Mouse (Mus musculus) spleen, adult 2 months (tissue): Measurements from ENCODE around the gene Nr2c2ap. TPM values are rescaled to one million over a fixed set of nuclear protein-coding genes. Genes with fewer than 3 reads are reported as not detected.
A peak's percentile ranks its signal among the peaks of the same experiment; 100 is the strongest.

Source experiments
- DNase-seq, 2 experiments: peaks; one replicate each; pipeline versions ENCODE4 v3.0.0 to v3.0.0-alpha.2; 2012 to 2021; ENCODE audit warnings: low spot score in 2 of 2, low read depth in 1 of 2
- H3K27ac ChIP-seq: fragments of 200-500 bp; 2 replicates; pipeline ENCODE4 v1.5.1; 2012; ENCODE audit warnings: low read length, inconsistent platforms; ENCODE audit not compliant: insufficient read depth
- H3K27me3 ChIP-seq: fragments of 200-500 bp; 2 replicates; pipeline ENCODE4 v1.6.1; 2012; ENCODE audit warnings: mild to moderate bottlenecking, moderate library complexity, low read length, inconsistent platforms; ENCODE audit not compliant: control insufficient read depth, insufficient read depth
- H3K36me3 ChIP-seq: fragments of 200-500 bp; 2 replicates; pipeline ENCODE4 v1.6.1; 2012; ENCODE audit warnings: mild to moderate bottlenecking, low read length, inconsistent platforms; ENCODE audit not compliant: control insufficient read depth, insufficient read depth
- H3K4me1 ChIP-seq: fragments of 200-500 bp; 2 replicates; pipeline ENCODE4 v1.6.1; 2011; ENCODE audit warnings: inconsistent platforms; ENCODE audit not compliant: control insufficient read depth, insufficient read depth, insufficient read length
- H3K4me3 ChIP-seq: fragments of 200-500 bp; 2 replicates; pipeline ENCODE4 v1.5.1; 2011; ENCODE audit warnings: mild to moderate bottlenecking, inconsistent platforms; ENCODE audit not compliant: insufficient read depth, insufficient read length; ENCODE audit errors: extremely low read depth
- CTCF ChIP-seq: fragments of 200-500 bp; IDR thresholded peaks from 2 replicates; pipeline ENCODE4 v1.5.1; 2011; ENCODE audit warnings: mild to moderate bottlenecking, inconsistent platforms; ENCODE audit not compliant: insufficient read depth, insufficient read length, insufficient replicate concordance; ENCODE audit errors: extremely low read depth
- POLR2A ChIP-seq: fragments of 200-500 bp; IDR thresholded peaks from 2 replicates; pipeline ENCODE4 v1.6.1; 2011; ENCODE audit warnings: low read depth, low read length, inconsistent platforms
- WGBS: fragments of 180-500 bp; shearing (Covaris S2); methylation state at CpG from one replicate; pipeline ENCODE4 v1.1.7; 2018; 5-methylcytosine and 5-hydroxymethylcytosine counted together
- polyA plus RNA-seq: library from polyadenylated mRNA; depleted of rRNA; stranded (reverse); fragments of >200 nt; gene quantifications from 2 replicates; pipeline ENCODE4 v1.2.3, GENCODE M21; 2012

The Nr2c2ap gene
- polyA plus RNA-seq, 1 experiment = 14.0 TPM

- H3K27ac ChIP-seq = peak within 1 kb of the TSS; percentile 43
- H3K27me3 ChIP-seq = no peaks in the 10 kb centered on the region
- no peaks in the 10 kb centered on the region; the same call in 1 of the 2 replicates for H3K4me1 ChIP-seq
- no peak for TF ChIP-seq CTCF
- TF ChIP-seq POLR2A = peak; percentile 61; the same call in 1 of the 2 replicates
- H3K4me3 ChIP-seq = peak within 1 kb of the TSS; percentile 75
- peaks cover 3% of the 10 kb centered on the region; the same call in 1 of the 2 replicates for H3K36me3 ChIP-seq
- 1% methylated on average over 27 of the region's 27 CpGs for WGBS
- peak; percentile 75 to 89 for DNase-seq
These were observed 41.0 kb downstream of the Nr2c2ap start, which contains the start of gene Tmem161a for GRCm38 (mm10) chr8:70172043-70172681. TSS of gene Tmem161a (plus strand) at chr8:70172356.

- Histone ChIP-seq H3K36me3 (peaks cover 3% of the 10 kb centered on the region; the same call in 1 of the 2 replicates), H3K27me3 (no peaks in the 10 kb centered on the region), H3K27ac (no peak overlapping the region), H3K4me3 (no peak overlapping the region), H3K4me1 (no peaks in the 10 kb centered on the region; the same call in 1 of the 2 replicates)
- DNase-seq = no peak
- TF ChIP-seq CTCF = no peak
- TF ChIP-seq POLR2A = no peak
- 72% methylated on average over 5 of the region's 5 CpGs for WGBS
These were observed 42.2 kb downstream of the Nr2c2ap start for GRCm38 (mm10) chr8:70173320-70173719.

GRCm38 (mm10) chr8:70174079-70174478, 42.9 kb downstream of the Nr2c2ap start:
- WGBS = 80% methylated on average over 7 of the region's 7 CpGs
- no peak for DNase-seq
- peaks cover 3% of the 10 kb centered on the region; the same call in 1 of the 2 replicates for H3K36me3 ChIP-seq
- TF ChIP-seq CTCF (no peak), POLR2A (no peak)
- H3K27ac ChIP-seq = no peak overlapping the region
- H3K4me1 ChIP-seq = no peaks in the 10 kb centered on the region; the same call in 1 of the 2 replicates
- no peak overlapping the region for H3K4me3 ChIP-seq
- no peaks in the 10 kb centered on the region for H3K27me3 ChIP-seq

GRCm38 (mm10) chr8:70178231-70178630, 47.1 kb downstream of the Nr2c2ap start:
- peaks cover 10% of the 10 kb centered on the region; the same call in 1 of the 2 replicates for H3K36me3 ChIP-seq

GRCm38 (mm10) chr8:70179082-70179481, 47.9 kb downstream of the Nr2c2ap start:
- no peak for TF ChIP-seq POLR2A
- no peak for TF ChIP-seq CTCF
- peaks cover 10% of the 10 kb centered on the region; the same call in 1 of the 2 replicates for H3K36me3 ChIP-seq
- H3K27ac ChIP-seq = no peak overlapping the region
- 98% methylated on average over 4 of the region's 4 CpGs for WGBS
- H3K4me1 ChIP-seq = no peaks in the 10 kb centered on the region
- no peak overlapping the region for H3K4me3 ChIP-seq
- H3K27me3 ChIP-seq = no peaks in the 10 kb centered on the region
- no peak for DNase-seq

More at GRCm38 (mm10) chr8:70178231-70178630, 47.1 kb downstream of the Nr2c2ap start:
- H3K4me1 ChIP-seq = no peaks in the 10 kb centered on the region
- H3K27me3 ChIP-seq = no peaks in the 10 kb centered on the region
- no peak for DNase-seq
- no peak overlapping the region for H3K4me3 ChIP-seq
- no peak overlapping the region for H3K27ac ChIP-seq
- WGBS = 87% methylated on average over 2 of the region's 2 CpGs
- TF ChIP-seq CTCF (no peak), POLR2A (no peak)

GRCm38 (mm10) chr8:70181212-70181902, 50.2 kb downstream of the Nr2c2ap start:
- Histone ChIP-seq H3K4me1 (no peaks in the 10 kb centered on the region), H3K36me3 (peaks cover 10% of the 10 kb centered on the region; the same call in 1 of the 2 replicates), H3K27ac (no peak overlapping the region), H3K4me3 (no peak overlapping the region), H3K27me3 (no peaks in the 10 kb centered on the region)
- TF ChIP-seq CTCF (no peak), POLR2A (no peak)
- WGBS = 86% methylated on average over 16 of the region's 16 CpGs
- no peak for DNase-seq
